Mouse (Mus musculus): ENCODE measurements around the gene Cntfr. TPM values are rescaled to one million over a fixed set of nuclear protein-coding genes. Genes with fewer than 3 reads are reported as not detected.

Cntfr gene
- polyA plus RNA-seq, 1 experiment: not detected

- 1% methylated on average over 50 of the region's 50 CpGs for WGBS
- Histone ChIP-seq H3K4me1 (ENCODE audit: control insufficient read depth, insufficient read depth, low read length) (peaks cover 11% of the 10 kb centered on the region), H3K4me3 (ENCODE audit: insufficient read depth, low read depth, low read length) (peak within 1 kb of the TSS; percentile 24), H3K27ac (ENCODE audit: insufficient read depth, low read depth, low read length) (no peak within 1 kb of the TSS)
- TF ChIP-seq CTCF (IDR thresholded peaks at IDR 0.05; ENCODE audit: insufficient read depth, low read depth, low read length) (no peak), POLR2A (IDR thresholded peaks at IDR 0.05; ENCODE audit: insufficient read depth, low read depth, low read length) (no peak)
Measured at GRCm38 (mm10) chr4:41731052-41731765, 34.3 kb upstream of the Cntfr start, which contains the start of gene Arid3c. Gene Arid3c (minus strand): TSS chr4:41731142.

DNA sequence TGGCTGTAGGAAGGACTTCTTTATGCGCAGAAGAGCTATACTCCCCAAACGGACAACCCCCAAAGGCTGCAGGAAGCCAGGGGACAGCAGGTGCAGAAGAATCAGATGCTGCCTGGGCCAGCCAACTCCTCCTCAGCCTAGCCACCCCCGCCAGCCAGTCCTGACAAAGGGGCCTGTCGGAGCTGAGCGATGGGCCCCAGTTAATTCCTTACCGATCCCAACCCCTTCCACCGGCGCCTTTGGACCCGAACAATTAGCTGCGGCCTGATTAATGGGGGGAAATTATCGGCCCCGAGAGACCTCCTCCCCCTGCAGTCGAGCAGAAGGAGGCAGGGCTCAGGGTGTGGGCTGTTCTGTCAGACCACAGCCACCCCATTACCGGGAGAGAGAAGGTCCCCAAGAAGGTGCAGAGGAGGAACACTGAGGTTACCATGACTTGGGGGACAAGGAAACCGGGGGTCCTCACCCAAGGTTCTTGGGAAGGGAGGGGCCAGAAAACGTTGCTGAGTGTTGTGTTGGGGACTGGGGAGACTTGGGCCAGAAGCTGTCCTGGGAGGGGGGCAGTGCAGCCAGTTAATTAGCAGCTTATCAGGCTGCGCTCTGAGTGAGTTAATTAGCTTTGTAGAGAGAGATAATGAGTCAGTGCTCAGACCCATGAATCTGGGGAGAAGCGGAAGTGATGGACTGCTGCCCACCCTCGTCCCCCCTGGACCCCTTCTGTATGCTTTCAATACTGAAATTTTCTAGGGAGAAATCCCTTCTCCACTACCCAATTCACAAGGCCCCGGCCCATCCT, 30.1 kb upstream of the Cntfr start:
- 20% methylated on average over 20 of the region's 20 CpGs for WGBS
- peaks cover 11% of the 10 kb centered on the region for H3K4me1 ChIP-seq (ENCODE audit: control insufficient read depth, insufficient read depth, low read length)
- no peak for TF ChIP-seq POLR2A (IDR thresholded peaks at IDR 0.05; ENCODE audit: insufficient read depth, low read depth, low read length)
- no peak for TF ChIP-seq CTCF (IDR thresholded peaks at IDR 0.05; ENCODE audit: insufficient read depth, low read depth, low read length)
- H3K4me3 ChIP-seq (ENCODE audit: insufficient read depth, low read depth, low read length): no peak overlapping the region
- no peak overlapping the region for H3K27ac ChIP-seq (ENCODE audit: insufficient read depth, low read depth, low read length)

GRCm38 (mm10) chr4:41722918-41723351, 26.0 kb upstream of the Cntfr start, which contains the start of gene Dctn3:
Gene Dctn3 (minus strand): TSS chr4:41723170.
- WGBS: under 1% methylated on average over 27 of the region's 27 CpGs
- Histone ChIP-seq H3K4me1 (ENCODE audit: control insufficient read depth, insufficient read depth, low read length) (peaks cover 4% of the 10 kb centered on the region; the same call in 1 of the 2 replicates), H3K27ac (ENCODE audit: insufficient read depth, low read depth, low read length) (no peak within 1 kb of the TSS; the same call in 1 of the 2 replicates), H3K4me3 (ENCODE audit: insufficient read depth, low read depth, low read length) (peak within 1 kb of the TSS; percentile 65)
- TF ChIP-seq CTCF (IDR thresholded peaks at IDR 0.05; ENCODE audit: insufficient read depth, low read depth, low read length) (no peak), POLR2A (IDR thresholded peaks at IDR 0.05; ENCODE audit: insufficient read depth, low read depth, low read length) (peak; percentile 93)

- no peak overlapping the region for H3K27ac ChIP-seq (ENCODE audit: insufficient read depth, low read depth, low read length)
- no peak for TF ChIP-seq CTCF (IDR thresholded peaks at IDR 0.05; ENCODE audit: insufficient read depth, low read depth, low read length)
- no peak for TF ChIP-seq POLR2A (IDR thresholded peaks at IDR 0.05; ENCODE audit: insufficient read depth, low read depth, low read length)
Measured at GRCm38 (mm10) chr4:41716834-41717233, 19.9 kb upstream of the Cntfr start.

DNA sequence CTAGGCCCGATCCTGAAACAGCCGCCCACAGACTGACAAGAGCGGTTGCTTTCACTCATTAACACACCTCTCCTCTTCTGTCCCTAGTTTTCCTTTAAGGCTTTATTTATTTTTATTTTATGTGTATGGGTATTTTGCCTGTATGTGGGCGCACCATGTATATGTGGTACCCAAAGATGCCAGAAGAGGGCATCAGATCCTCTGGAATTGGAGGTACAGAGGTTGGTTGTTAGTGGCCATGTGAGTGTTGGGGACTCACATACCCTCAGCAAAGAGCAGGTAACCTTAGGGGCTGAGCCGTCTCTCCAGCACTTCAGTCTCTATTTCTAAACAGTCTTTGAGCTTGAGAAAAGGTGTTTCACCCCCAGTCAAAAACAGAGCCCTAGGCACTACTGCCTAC, 18.7 kb upstream of the Cntfr start:
- Histone ChIP-seq H3K27ac (ENCODE audit: insufficient read depth, low read depth, low read length) (no peak overlapping the region), H3K4me1 (ENCODE audit: control insufficient read depth, insufficient read depth, low read length) (peaks cover 12% of the 10 kb centered on the region), H3K4me3 (ENCODE audit: insufficient read depth, low read depth, low read length) (no peak overlapping the region)
- WGBS: 73% methylated on average over 5 of the region's 5 CpGs
- TF ChIP-seq CTCF (IDR thresholded peaks at IDR 0.05; ENCODE audit: insufficient read depth, low read depth, low read length) (no peak), POLR2A (IDR thresholded peaks at IDR 0.05; ENCODE audit: insufficient read depth, low read depth, low read length) (no peak)

More at GRCm38 (mm10) chr4:41716834-41717233, 19.9 kb upstream of the Cntfr start:
- Histone ChIP-seq H3K4me3 (ENCODE audit: insufficient read depth, low read depth, low read length) (no peak overlapping the region), H3K4me1 (ENCODE audit: control insufficient read depth, insufficient read depth, low read length) (peaks cover 9% of the 10 kb centered on the region)
- 69% methylated on average over 6 of the region's 6 CpGs for WGBS

- 67% methylated on average over 8 of the region's 8 CpGs for WGBS
- no peak overlapping the region for H3K27ac ChIP-seq (ENCODE audit: insufficient read depth, low read depth, low read length)
- TF ChIP-seq POLR2A (IDR thresholded peaks at IDR 0.05; ENCODE audit: insufficient read depth, low read depth, low read length): no peak
- no peak for TF ChIP-seq CTCF (IDR thresholded peaks at IDR 0.05; ENCODE audit: insufficient read depth, low read depth, low read length)
- H3K4me1 ChIP-seq (ENCODE audit: control insufficient read depth, insufficient read depth, low read length): peaks cover 12% of the 10 kb centered on the region
- no peak overlapping the region for H3K4me3 ChIP-seq (ENCODE audit: insufficient read depth, low read depth, low read length)
Measured at GRCm38 (mm10) chr4:41715082-41715481, 18.2 kb upstream of the Cntfr start.

GRCm38 (mm10) chr4:41714276-41714675, 17.4 kb upstream of the Cntfr start:
- 7% methylated on average over 8 of the region's 8 CpGs for WGBS
- Histone ChIP-seq H3K4me3 (ENCODE audit: insufficient read depth, low read depth, low read length) (no peak overlapping the region), H3K4me1 (ENCODE audit: control insufficient read depth, insufficient read depth, low read length) (peaks cover 12% of the 10 kb centered on the region), H3K27ac (ENCODE audit: insufficient read depth, low read depth, low read length) (no peak overlapping the region)
- peak; percentile 48; the same call in 1 of the 2 replicates for TF ChIP-seq CTCF (IDR thresholded peaks at IDR 0.05; ENCODE audit: insufficient read depth, low read depth, low read length)
- no peak for TF ChIP-seq POLR2A (IDR thresholded peaks at IDR 0.05; ENCODE audit: insufficient read depth, low read depth, low read length)

DNA sequence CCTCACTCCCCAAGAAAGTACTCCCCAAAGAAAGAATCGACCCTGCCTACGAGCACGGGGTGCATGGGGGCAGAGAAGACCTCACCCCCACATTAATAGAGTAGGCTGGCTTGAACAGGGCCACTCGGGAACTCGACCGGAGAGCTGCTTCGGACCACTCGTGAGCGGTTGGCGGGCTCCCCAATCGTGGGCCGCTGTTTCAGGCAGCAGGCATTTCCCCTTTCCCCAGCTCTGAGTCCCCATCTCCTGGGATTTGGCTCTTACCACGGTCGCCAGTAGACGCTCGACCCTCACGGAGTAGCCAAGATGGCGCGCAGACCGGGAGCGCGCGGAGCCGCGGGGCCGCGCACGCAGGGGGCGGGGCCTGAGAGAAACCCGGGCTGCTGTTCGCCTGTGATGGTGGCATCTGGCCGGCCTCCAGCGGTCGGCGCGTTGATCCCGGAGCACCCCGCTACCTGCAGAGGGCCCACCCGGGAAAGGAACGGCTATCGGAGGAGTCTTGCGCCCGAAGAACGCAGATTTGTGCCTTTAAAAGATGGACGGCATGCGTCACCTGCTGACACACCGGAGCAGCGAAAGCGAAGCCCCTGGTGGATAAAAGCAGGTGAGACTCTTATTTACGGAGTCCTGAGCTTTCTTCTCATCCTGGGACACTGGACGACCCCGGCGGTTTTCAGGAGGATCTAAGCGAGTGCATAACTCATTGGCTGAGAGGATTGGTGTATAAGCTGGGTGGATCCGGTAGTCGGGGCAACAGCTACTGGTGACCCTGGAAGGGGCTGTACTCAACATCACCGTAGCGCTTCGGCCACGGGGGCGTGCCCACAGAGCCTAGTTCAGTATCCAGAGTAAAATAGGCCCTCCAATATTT, 16.5 kb upstream of the Cntfr start, which contains the start of gene Rpp25l:
TSS of gene Rpp25l (minus strand) at position 338 of the 871 bp plus-strand sequence.
- H3K27ac ChIP-seq (ENCODE audit: insufficient read depth, low read depth, low read length): peak within 1 kb of the TSS; percentile 68
- H3K4me1 ChIP-seq (ENCODE audit: control insufficient read depth, insufficient read depth, low read length): peaks cover 12% of the 10 kb centered on the region
- peak within 1 kb of the TSS; percentile 94 for H3K4me3 ChIP-seq (ENCODE audit: insufficient read depth, low read depth, low read length)
- WGBS: under 1% methylated on average over 61 of the region's 61 CpGs
- TF ChIP-seq CTCF (IDR thresholded peaks at IDR 0.05; ENCODE audit: insufficient read depth, low read depth, low read length) (peak; percentile 19; the same call in 1 of the 2 replicates), POLR2A (IDR thresholded peaks at IDR 0.05; ENCODE audit: insufficient read depth, low read depth, low read length) (peak; percentile 91)
